Mouse (Mus musculus): ENCODE measurements around the gene D330045A20Rik. TPM values are rescaled to one million over a fixed set of nuclear protein-coding genes. Genes with fewer than 3 reads are reported as not detected.
"Not testable (repeated sequence)": the region's sequence is repeated elsewhere in the genome, so short reads cannot be mapped to it uniquely, and the experiment has no call there.

D330045A20Rik gene
- total and polyA plus RNA-seq, 2 experiments: 0.09 TPM; not detected in 1

DNA sequence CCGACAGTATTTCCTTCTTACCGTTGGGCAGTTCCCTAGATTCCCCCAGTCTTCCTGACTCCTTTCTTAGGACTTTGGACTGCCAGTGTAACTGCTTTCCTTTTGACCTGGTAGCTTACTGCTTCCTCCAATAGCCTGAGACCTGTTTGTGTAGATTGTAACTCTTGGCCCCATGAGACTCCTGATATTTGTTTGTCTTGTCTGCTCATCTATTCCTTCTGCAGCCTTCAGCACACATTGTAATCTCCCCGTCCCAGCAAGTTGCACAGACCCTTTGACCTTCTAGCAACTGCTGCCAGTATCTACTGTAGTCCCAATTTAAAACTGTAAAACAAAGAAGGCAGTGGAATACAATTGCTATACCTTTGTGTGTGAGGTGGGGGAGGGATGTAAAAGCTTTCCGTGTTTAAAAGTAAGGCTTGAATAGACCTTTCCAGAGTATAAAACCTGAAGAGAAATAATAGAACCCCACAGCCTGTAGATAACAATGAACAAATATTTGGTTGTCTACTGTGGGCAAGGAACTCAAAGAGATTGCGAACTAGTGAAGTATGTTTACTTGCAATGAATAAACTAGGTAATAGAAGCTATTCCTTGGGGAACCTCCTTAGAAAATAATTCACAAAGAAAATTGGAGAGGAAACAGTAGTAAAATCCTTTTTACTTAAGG lies 82.2 kb downstream of the D330045A20Rik start:
- DNase-seq (ENCODE audit: extremely low read depth, low read depth, low spot score): peak; percentile 30
- TF ChIP-seq CTCF (IDR thresholded peaks at IDR 0.05; ENCODE audit: low read depth, low read length): no peak
- TF ChIP-seq POLR2A (IDR thresholded peaks at IDR 0.05; ENCODE audit: extremely low read depth, insufficient read depth, low read length): no peak
- Histone ChIP-seq H3K4me3 (ENCODE audit: insufficient read depth, low read depth, low read length) (no peak overlapping the region), H3K27me3 (ENCODE audit: control insufficient read depth, insufficient read depth, low read length) (no peaks in the 10 kb centered on the region), H3K4me1 (ENCODE audit: control insufficient read depth, insufficient read depth, low read length) (peaks cover 5% of the 10 kb centered on the region; the same call in 1 of the 2 replicates), H3K36me3 (ENCODE audit: control insufficient read depth, insufficient read depth, low read length) (no peaks in the 10 kb centered on the region), H3K9ac (ENCODE audit: low read depth, low read length) (no peak overlapping the region), H3K27ac (replicated peaks; ENCODE audit: insufficient read depth, low read depth, low read length) (no peak overlapping the region), H3K79me2 (ENCODE audit: control insufficient read depth, insufficient read depth, low read length) (no peaks in the 10 kb centered on the region)
- WGBS: 21% methylated on average over 5 of the region's 5 CpGs

- peak; percentile 22 for DNase-seq (ENCODE audit: extremely low read depth, low read depth, low spot score)
- peaks cover 5% of the 10 kb centered on the region; the same call in 1 of the 2 replicates for H3K4me1 ChIP-seq (ENCODE audit: control insufficient read depth, insufficient read depth, low read length)
- no peaks in the 10 kb centered on the region for H3K27me3 ChIP-seq (ENCODE audit: control insufficient read depth, insufficient read depth, low read length)
- H3K9ac ChIP-seq (ENCODE audit: low read depth, low read length): no peak within 1 kb of the TSS
- 33% methylated on average over 8 of the region's 8 CpGs for WGBS
- H3K4me3 ChIP-seq (ENCODE audit: insufficient read depth, low read depth, low read length): no peak within 1 kb of the TSS
- no peak within 1 kb of the TSS for H3K27ac ChIP-seq (replicated peaks; ENCODE audit: insufficient read depth, low read depth, low read length)
- no peaks in the 10 kb centered on the region for H3K79me2 ChIP-seq (ENCODE audit: control insufficient read depth, insufficient read depth, low read length)
- no peaks in the 10 kb centered on the region for H3K36me3 ChIP-seq (ENCODE audit: control insufficient read depth, insufficient read depth, low read length)
- TF ChIP-seq CTCF (IDR thresholded peaks at IDR 0.05; ENCODE audit: low read depth, low read length): no peak
- TF ChIP-seq POLR2A (IDR thresholded peaks at IDR 0.05; ENCODE audit: extremely low read depth, insufficient read depth, low read length): no peak
Measured at GRCm38 (mm10) chrX:139562925-139563461, 82.8 kb downstream of the D330045A20Rik start, which contains the start of gene Rnf128. Rnf128 (plus strand) TSS chrX:139563316.

DNA sequence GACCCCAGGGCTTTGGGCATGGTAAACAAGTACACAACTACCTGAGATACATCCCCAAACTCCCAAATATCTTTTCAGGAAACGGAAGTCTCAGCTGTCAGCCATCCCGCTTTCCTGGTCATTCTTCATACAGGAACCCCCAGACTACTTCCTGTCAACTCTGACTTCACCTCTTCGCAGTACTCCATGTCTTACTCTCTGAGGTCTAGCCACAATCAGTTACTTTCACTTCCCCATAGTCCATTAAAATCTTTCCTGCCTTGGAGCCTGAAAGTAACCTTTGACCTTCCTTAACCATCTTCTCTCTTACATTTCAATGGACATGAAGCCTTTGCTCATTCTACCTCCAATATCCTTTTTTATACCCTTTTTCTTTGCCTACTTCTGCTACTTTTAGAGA lies 89.9 kb downstream of the D330045A20Rik start:
- TF ChIP-seq CTCF (IDR thresholded peaks at IDR 0.05; ENCODE audit: low read depth, low read length) (no peak), POLR2A (IDR thresholded peaks at IDR 0.05; ENCODE audit: extremely low read depth, insufficient read depth, low read length) (no peak)
- Histone ChIP-seq H3K4me3 (ENCODE audit: insufficient read depth, low read depth, low read length) (no peak overlapping the region), H3K27ac (replicated peaks; ENCODE audit: insufficient read depth, low read depth, low read length) (no peak overlapping the region), H3K9ac (ENCODE audit: low read depth, low read length) (no peak overlapping the region), H3K79me2 (ENCODE audit: control insufficient read depth, insufficient read depth, low read length) (no peaks in the 10 kb centered on the region), H3K36me3 (ENCODE audit: control insufficient read depth, insufficient read depth, low read length) (no peaks in the 10 kb centered on the region), H3K4me1 (ENCODE audit: control insufficient read depth, insufficient read depth, low read length) (no peaks in the 10 kb centered on the region), H3K27me3 (ENCODE audit: control insufficient read depth, insufficient read depth, low read length) (no peaks in the 10 kb centered on the region)
- WGBS: 68% methylated on average over 3 of the region's 3 CpGs
- DNase-seq (ENCODE audit: extremely low read depth, low read depth, low spot score): peak; percentile 21

- no peaks in the 10 kb centered on the region for H3K4me1 ChIP-seq (ENCODE audit: control insufficient read depth, insufficient read depth, low read length)
- TF ChIP-seq CTCF (IDR thresholded peaks at IDR 0.05; ENCODE audit: low read depth, low read length) (no peak), POLR2A (IDR thresholded peaks at IDR 0.05; ENCODE audit: extremely low read depth, insufficient read depth, low read length) (no peak)
- WGBS: 39% methylated on average over 6 of the region's 6 CpGs
- H3K4me3 ChIP-seq (ENCODE audit: insufficient read depth, low read depth, low read length): no peak overlapping the region
- H3K9ac ChIP-seq (ENCODE audit: low read depth, low read length): no peak overlapping the region
- H3K36me3 ChIP-seq (ENCODE audit: control insufficient read depth, insufficient read depth, low read length): no peaks in the 10 kb centered on the region
- peak; percentile 43 for DNase-seq (ENCODE audit: extremely low read depth, low read depth, low spot score)
- no peaks in the 10 kb centered on the region for H3K27me3 ChIP-seq (ENCODE audit: control insufficient read depth, insufficient read depth, low read length)
- H3K79me2 ChIP-seq (ENCODE audit: control insufficient read depth, insufficient read depth, low read length): no peaks in the 10 kb centered on the region
- H3K27ac ChIP-seq (replicated peaks; ENCODE audit: insufficient read depth, low read depth, low read length): no peak overlapping the region
Measured at GRCm38 (mm10) chrX:139578649-139579278, 98.6 kb downstream of the D330045A20Rik start.

- no peak for DNase-seq (ENCODE audit: extremely low read depth, low read depth, low spot score)
- WGBS: 77% methylated on average over 4 of the region's 4 CpGs
- H3K9ac ChIP-seq (ENCODE audit: low read depth, low read length): no peak overlapping the region
- no peaks in the 10 kb centered on the region for H3K4me1 ChIP-seq (ENCODE audit: control insufficient read depth, insufficient read depth, low read length)
- no peaks in the 10 kb centered on the region for H3K27me3 ChIP-seq (ENCODE audit: control insufficient read depth, insufficient read depth, low read length)
- H3K36me3 ChIP-seq (ENCODE audit: control insufficient read depth, insufficient read depth, low read length): no peaks in the 10 kb centered on the region
- no peak overlapping the region for H3K27ac ChIP-seq (replicated peaks; ENCODE audit: insufficient read depth, low read depth, low read length)
- TF ChIP-seq CTCF (IDR thresholded peaks at IDR 0.05; ENCODE audit: low read depth, low read length) (no peak), POLR2A (IDR thresholded peaks at IDR 0.05; ENCODE audit: extremely low read depth, insufficient read depth, low read length) (no peak)
- no peak overlapping the region for H3K4me3 ChIP-seq (ENCODE audit: insufficient read depth, low read depth, low read length)
- no peaks in the 10 kb centered on the region for H3K79me2 ChIP-seq (ENCODE audit: control insufficient read depth, insufficient read depth, low read length)
Measured at GRCm38 (mm10) chrX:139583616-139584015, 103.4 kb downstream of the D330045A20Rik start.

DNA sequence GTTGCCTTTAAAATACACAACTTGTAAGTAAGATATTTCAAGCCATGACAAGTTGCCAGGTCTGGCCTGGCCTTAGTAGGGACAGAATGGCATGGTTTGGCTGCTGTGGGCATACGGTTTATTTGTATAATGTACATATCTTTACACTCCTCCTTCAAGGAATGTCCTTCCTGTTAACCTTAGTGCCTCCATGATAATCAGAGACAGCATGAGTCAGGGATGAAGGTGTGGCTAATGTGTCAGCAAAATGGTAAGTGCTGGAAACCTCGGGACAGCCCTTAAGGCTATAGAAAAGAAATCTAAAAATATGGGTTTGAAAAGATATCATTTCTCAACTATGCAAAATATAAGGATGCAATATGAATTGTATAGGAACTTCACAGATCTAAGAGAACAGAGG lies 106.5 kb downstream of the D330045A20Rik start:
- H3K9ac ChIP-seq (ENCODE audit: low read depth, low read length); H3K36me3 ChIP-seq (ENCODE audit: control insufficient read depth, insufficient read depth, low read length); DNase-seq (ENCODE audit: extremely low read depth, low read depth, low spot score); H3K79me2 ChIP-seq (ENCODE audit: control insufficient read depth, insufficient read depth, low read length); H3K4me1 ChIP-seq (ENCODE audit: control insufficient read depth, insufficient read depth, low read length); H3K27me3 ChIP-seq (ENCODE audit: control insufficient read depth, insufficient read depth, low read length); H3K4me3 ChIP-seq (ENCODE audit: insufficient read depth, low read depth, low read length); H3K27ac ChIP-seq (replicated peaks; ENCODE audit: insufficient read depth, low read depth, low read length): not testable (repeated sequence)
- WGBS: 78% methylated on average over 2 of the region's 2 CpGs

Measured in liver, adult 2 months (tissue).